Mouse (Mus musculus): ENCODE measurements at regions not wholly inside any gene's neighbourhood (a gene's known extent, or its start where the extent isn't known, plus 50 kb on each side); places are given as distances from the start of the nearest gene placed in this dataset. TPM values are rescaled to one million over a fixed set of nuclear protein-coding genes. Genes with fewer than 3 reads are reported as not detected.

- H3K27ac ChIP-seq: no peak overlapping the region
- no peak overlapping the region for H3K4me2 ChIP-seq
- H3K9ac ChIP-seq: no peak overlapping the region
- H3K36me3 ChIP-seq: no peaks in the 10 kb centered on the region
- H3K4me1 ChIP-seq: no peaks in the 10 kb centered on the region; the same call in 1 of the 2 replicates
- H3K27me3 ChIP-seq: no peaks in the 10 kb centered on the region
- H3K4me3 ChIP-seq: no peak overlapping the region
- no peaks in the 10 kb centered on the region for H3K9me3 ChIP-seq
- ATAC-seq (ENCODE audit: insufficient number of reproducible peaks, low FRiP score, low TSS enrichment, low read depth): no peak
Observed at GRCm38 (mm10) chr2:159731305-159731704, 602.7 kb downstream of the Gm826 start.

DNA sequence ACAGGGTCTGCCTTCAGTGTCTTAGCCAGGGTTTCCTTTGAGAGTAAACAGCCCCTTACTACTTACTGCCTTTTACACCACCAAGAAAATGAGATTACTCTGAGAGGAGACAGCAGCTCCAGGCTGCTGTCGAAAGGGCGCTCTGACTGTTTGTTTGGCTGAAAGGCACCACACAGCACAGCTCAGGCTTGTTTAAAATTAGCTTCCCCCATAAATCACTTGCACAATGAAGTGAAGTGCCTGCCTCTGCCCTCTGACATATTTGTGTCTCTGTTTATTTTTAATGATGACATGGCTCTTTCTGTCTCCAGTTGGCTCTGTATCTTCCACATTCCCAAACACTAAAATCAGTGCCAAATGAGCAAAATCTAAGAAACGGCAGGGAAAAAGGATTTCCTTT is 601.5 kb downstream of the Gm826 start:
- 29% methylated on average over 3 of the region's 3 CpGs for WGBS
- no peaks in the 10 kb centered on the region; the same call in 1 of the 2 replicates for H3K4me1 ChIP-seq
- no peaks in the 10 kb centered on the region for H3K27me3 ChIP-seq
- no peak overlapping the region for H3K4me2 ChIP-seq
- ATAC-seq (ENCODE audit: insufficient number of reproducible peaks, low FRiP score, low TSS enrichment, low read depth): no peak
- no peaks in the 10 kb centered on the region for H3K9me3 ChIP-seq
- no peaks in the 10 kb centered on the region for H3K36me3 ChIP-seq
- no peak overlapping the region for H3K4me3 ChIP-seq
- H3K9ac ChIP-seq: no peak overlapping the region
- H3K27ac ChIP-seq: peak overlapping the region; percentile 28; the same call in 1 of the 2 replicates

DNA sequence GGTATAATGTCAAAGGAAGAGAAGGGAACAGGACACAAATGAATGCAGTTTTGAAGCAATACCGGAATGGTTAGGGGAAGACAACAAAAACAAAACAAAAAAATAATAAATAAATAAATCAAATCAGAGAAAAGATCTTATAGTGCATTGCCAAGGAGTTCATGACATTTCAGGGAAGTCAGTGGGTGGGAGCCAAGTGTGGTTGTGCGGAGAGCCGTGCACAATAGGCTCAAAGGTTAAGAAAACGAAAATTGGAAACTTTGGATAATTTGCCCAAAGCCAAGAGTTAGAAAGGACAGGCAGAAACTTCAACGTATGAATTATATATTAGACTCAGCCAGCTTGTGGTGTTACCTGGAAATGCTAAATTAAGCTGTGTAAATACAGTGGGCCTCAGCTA is 599.4 kb downstream of the Gm826 start:
- no peak overlapping the region for H3K4me3 ChIP-seq
- no peaks in the 10 kb centered on the region for H3K27me3 ChIP-seq
- no peak overlapping the region for H3K27ac ChIP-seq
- WGBS: 75% methylated on average over 5 of the region's 5 CpGs
- no peak overlapping the region for H3K9ac ChIP-seq
- H3K4me1 ChIP-seq: no peaks in the 10 kb centered on the region; the same call in 1 of the 2 replicates
- H3K9me3 ChIP-seq: no peaks in the 10 kb centered on the region
- no peak overlapping the region for H3K4me2 ChIP-seq
- no peaks in the 10 kb centered on the region for H3K36me3 ChIP-seq
- ATAC-seq (ENCODE audit: insufficient number of reproducible peaks, low FRiP score, low TSS enrichment, low read depth): no peak

GRCm38 (mm10) chr2:159755541-159756011 is 578.4 kb downstream of the Gm826 start:
- Histone ChIP-seq H3K36me3 (no peaks in the 10 kb centered on the region), H3K4me3 (no peak overlapping the region), H3K27me3 (no peaks in the 10 kb centered on the region), H3K4me1 (no peaks in the 10 kb centered on the region), H3K27ac (no peak overlapping the region; the same call in 1 of the 2 replicates), H3K4me2 (no peak overlapping the region), H3K9ac (no peak overlapping the region), H3K9me3 (no peaks in the 10 kb centered on the region)
- 32% methylated on average over 7 of the region's 7 CpGs for WGBS
- ATAC-seq (ENCODE audit: insufficient number of reproducible peaks, low FRiP score, low TSS enrichment, low read depth): no peak; the same call in 1 of the 2 replicates

GRCm38 (mm10) chr2:159760806-159761205 is 573.2 kb downstream of the Gm826 start:
- ATAC-seq (ENCODE audit: insufficient number of reproducible peaks, low FRiP score, low TSS enrichment, low read depth): no peak
- 87% methylated on average over 6 of the region's 6 CpGs for whole genome bisulfite sequencing
- Histone ChIP-seq H3K36me3 (no peaks in the 10 kb centered on the region), H3K27ac (no peak overlapping the region), H3K9me3 (no peaks in the 10 kb centered on the region), H3K27me3 (no peaks in the 10 kb centered on the region), H3K4me1 (no peaks in the 10 kb centered on the region), H3K9ac (no peak overlapping the region), H3K4me2 (no peak overlapping the region), H3K4me3 (no peak overlapping the region)

GRCm38 (mm10) chr2:159763115-159763514 is 570.8 kb downstream of the Gm826 start:
- no peak overlapping the region for H3K27ac ChIP-seq
- no peaks in the 10 kb centered on the region for H3K9me3 ChIP-seq
- WGBS: 52% methylated on average over 6 of the region's 6 CpGs
- no peak overlapping the region for H3K4me3 ChIP-seq
- no peak for ATAC-seq (ENCODE audit: insufficient number of reproducible peaks, low FRiP score, low TSS enrichment, low read depth)
- no peaks in the 10 kb centered on the region for H3K27me3 ChIP-seq
- no peak overlapping the region for H3K4me2 ChIP-seq
- H3K4me1 ChIP-seq: no peaks in the 10 kb centered on the region
- no peak overlapping the region for H3K9ac ChIP-seq
- no peaks in the 10 kb centered on the region for H3K36me3 ChIP-seq

Small RNA genes in the stretch of these regions (microRNA-seq; reads per million reads assigned to microRNA genes)
- gene Gm44319: not detected
